Mouse (Mus musculus): Measurements from ENCODE around the gene Asna1.

GRCm38 (mm10) chr8:85014431-85014830, 10.7 kb downstream of the Asna1 start, which contains the start of gene Best2:
- no peak for TF ChIP-seq POLR2A (IDR thresholded peaks at IDR 0.05; ENCODE audit: extremely low read depth, insufficient read depth, low read length)
- TF ChIP-seq CTCF (IDR thresholded peaks at IDR 0.05; ENCODE audit: extremely low read depth, insufficient read depth, low read length), result no peak

All from cortical plate, adult 2 months (tissue).